Mouse (Mus musculus) bone marrow macrophage, adult 2 months (primary cell): ENCODE measurements around the gene Irf2bp1.

Experiments
- CTCF ChIP-seq: IDR thresholded peaks from 2 replicates; pipeline ENCODE4 v1.5.1; 2012; ENCODE audit warnings: low read depth, mild to moderate bottlenecking, low read length, moderate library complexity
- POLR2A ChIP-seq: IDR thresholded peaks from 2 replicates; pipeline ENCODE4 v1.6.1; 2012; ENCODE audit warnings: mild to moderate bottlenecking, low read depth, low read length, borderline replicate concordance

DNA sequence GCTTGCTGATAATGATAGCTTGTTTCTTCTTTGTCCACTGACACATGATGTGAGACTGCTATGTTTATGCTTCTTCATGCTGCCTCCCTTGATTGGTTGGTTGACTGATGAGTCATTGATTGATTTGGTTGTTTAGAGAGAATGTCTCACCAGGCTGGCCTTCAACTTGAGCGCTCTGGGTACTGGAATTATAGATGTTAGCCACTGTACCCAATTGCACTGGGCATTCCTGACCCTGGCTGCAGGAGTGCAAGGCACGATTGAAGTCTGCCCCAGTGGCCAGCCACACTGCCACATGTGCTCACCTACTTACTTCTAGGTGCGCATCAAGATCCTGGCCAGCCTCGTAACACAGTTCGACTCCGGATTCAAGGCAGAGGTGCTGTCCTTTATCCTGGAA lies 40.8 kb downstream of the Irf2bp1 start:
- no peak for TF ChIP-seq POLR2A
- TF ChIP-seq CTCF = no peak
